Mouse (Mus musculus) lung, postnatal 25 days (tissue): ENCODE results near the gene Ckmt1.
A peak's percentile ranks its signal among the peaks of the same experiment; 100 is the strongest.
"Not testable (repeated sequence)": the region's sequence is repeated elsewhere in the genome, so short reads cannot be mapped to it uniquely, and the experiment has no call there.

Source experiments
- DNase-seq: peaks from one replicate; pipeline ENCODE4 v3.0.0; 2022; ENCODE audit warnings: low spot score

Ckmt1 gene

DNA sequence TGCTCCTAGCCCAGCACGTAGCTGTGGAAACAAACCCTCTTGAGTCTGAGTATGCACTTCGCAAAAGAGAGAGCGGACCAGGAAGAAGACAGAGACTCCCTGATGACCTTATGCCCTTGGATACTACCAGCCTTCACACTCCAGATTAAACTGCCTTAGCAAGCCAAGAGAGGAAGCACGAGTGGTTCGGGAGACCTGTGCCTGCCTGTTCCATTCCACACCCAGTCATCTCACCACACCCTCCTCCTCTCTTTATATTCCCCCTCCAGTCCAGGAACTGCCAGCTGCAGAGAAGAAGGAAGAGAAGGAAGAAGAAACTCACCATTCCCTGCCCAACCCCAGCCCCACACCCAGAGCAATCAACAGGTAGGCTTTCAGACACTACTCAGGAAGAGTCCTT is at the start of gene Ckmt1:
Gene Ckmt1 (plus strand): TSS at position 221 of the 400 bp plus-strand sequence.
- DNase-seq: peak; percentile 14

DNA sequence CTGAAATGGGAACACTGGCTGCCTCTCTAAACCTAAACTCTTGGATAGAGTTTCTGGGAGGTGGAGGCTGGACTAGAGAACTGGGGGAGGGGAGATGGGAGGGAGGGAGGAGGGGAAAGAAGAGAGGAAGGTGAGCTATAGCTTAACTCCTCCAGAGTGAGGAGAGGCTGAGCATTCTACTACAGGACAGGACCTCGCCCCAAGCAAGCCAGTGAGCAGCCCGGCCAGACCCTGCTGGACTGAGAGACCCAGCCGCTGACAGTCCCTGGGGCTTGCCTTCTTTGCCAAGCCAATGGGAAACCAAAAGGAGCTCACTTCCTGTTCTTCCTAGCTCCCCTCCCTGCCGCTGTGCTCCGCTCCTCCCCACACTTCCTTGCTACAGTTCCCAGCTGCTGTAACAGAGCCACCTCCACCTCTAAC is 48.5 kb upstream of the Ckmt1 start:
- peak; percentile 34 for DNase-seq

DNA sequence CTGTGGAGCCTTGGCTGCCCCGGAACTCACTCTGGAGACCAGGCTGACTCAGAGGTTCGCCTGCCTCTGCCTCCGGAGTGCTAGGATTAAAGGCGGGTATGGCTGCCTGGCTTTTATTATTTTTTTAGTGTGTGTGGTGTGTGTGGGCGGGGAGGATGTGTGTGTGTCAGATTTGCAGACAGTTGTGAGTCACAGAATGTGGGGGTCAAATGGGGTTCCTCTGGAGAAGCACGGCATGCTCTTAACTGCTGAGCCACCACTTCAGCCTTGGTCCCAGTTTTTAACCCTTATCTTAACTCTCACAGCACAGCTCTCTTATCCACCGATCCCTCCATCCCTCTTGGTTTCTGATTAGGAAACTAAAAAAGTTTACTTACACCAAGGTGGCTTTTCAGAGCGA is 41.2 kb upstream of the Ckmt1 start:
- no peak for DNase-seq

DNA sequence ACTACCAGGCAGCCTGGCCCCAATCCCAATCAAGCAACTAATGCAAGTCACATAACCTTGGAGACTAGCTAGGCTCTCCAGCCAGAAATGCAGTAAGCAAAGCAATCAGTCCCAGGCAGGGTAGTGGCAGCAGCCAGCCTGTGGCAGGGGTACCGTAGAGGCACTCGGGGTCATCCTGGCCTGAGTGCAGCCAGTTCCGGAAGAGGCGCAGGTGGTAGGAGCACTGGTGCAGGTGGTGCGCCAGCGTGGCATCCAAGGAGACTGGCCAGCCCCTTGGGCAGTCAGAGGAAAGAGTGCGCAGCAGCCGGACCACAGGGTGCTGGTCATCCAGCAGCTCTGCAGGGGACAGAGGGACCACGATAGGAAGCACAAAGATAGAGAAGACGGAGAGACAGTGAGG is 34.5 kb upstream of the Ckmt1 start:
- DNase-seq: no peak

DNA sequence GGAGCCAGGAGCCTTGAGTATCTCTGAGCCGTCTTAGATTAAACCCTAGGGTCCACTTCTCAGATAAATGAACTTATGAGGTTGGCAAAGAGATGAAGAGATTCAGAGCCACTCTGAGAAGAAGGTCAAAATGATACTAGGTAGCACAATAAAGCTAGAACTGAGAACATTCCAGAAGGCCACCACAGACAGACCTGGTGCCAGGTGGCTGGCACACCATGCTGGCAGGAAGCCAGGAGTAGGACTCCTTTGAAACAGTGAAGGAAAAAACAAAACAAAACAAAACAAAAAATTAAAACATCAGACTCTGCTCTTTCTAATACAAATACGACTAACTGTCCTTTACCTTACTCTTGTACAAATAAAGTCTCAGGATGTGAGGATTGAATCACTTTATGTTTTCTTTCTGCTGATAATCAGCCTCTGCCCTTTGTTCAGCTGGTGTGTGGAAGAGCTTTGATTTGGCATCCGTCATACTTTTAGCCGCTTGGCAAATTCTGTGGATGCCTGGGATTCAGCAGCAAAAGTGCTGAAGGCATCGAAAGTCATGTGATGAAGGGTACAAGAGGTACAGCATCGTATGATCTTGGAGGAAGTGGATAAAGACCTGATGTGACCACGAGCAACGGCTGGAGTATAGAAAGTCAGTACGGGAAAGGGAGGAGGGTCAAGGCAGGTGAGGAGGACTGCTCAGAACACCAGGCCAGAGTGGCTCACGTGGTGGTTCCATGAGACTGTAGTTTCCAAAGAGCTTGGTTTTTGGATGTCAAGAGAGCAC is 33.6 kb upstream of the Ckmt1 start:
- DNase-seq: no peak

DNA sequence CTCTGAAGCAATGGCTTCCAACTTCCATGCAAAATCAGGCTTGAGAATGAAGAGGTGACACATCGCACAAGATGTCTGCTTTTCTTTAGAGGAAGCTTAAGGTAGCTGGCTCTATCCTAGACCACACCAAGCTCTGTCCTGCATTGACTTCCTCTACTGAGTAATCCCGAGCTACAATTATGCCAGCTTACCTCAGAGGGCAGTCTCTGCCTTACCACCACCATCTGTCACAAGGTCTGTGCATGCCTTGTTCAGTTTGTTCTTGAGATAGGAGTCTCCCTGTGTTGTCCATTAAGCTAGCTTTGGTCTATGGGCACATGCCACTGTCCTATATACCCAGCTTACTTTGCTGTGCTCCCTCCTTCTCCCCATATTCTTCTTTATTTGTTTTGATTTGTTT is 28.0 kb upstream of the Ckmt1 start:
- no peak for DNase-seq

DNA sequence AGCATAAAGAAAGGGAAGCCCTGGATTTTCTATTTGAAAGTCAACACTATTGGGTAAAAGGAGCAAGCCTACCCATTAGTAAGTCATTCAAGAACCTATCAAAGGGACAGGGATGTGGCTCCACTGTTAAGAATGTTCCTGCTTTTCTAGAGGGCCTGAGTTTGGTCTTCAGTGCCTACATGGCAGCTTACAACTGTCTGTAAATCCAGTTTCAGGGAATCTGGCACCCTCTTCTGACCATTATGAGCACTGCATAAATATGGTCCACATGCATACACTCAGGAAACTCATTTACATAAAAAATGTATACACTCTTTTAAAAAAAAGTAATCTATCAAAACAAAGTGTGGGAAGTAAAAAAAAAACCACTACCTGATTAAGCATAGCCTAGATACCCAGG is 18.5 kb upstream of the Ckmt1 start:
- DNase-seq: no peak

DNA sequence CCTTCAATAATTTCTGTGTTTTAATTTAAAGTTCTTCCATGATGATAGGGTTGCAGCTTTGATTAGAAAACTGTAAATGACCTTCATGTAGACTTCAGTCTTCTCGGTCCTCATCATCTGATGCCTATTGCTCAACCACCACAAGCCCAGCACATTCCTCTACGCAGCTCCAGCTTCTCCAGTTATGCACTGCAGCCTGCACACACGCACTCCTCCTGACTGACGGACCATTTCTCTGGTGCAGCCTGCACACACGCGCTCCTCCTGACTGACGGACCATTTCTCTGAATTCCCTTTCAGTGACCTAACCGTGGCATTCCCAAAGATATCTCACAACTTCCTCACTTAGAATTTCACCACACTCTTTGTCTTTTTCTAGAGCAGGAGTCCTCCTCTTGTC is 4.4 kb upstream of the Ckmt1 start:
- DNase-seq: no peak

DNA sequence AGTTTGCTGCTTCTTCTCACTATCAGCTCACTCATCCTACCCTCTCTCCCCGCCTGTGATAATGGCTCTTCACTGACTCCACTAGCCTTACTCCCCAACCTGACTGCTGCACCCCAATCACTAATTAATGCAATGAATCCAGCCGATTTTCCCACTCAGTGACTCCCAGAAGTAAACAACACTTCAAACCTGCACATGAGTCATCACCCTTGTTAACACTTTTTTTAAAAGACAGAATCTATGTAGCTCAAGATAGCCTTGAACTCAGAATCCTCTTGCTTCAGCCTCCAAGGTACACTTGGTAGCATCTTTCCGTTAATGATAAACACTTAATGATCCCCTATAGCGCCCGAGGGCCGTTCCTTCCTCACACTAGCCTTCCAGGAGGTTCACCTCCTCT is 3.1 kb upstream of the Ckmt1 start:
- no peak for DNase-seq

DNA sequence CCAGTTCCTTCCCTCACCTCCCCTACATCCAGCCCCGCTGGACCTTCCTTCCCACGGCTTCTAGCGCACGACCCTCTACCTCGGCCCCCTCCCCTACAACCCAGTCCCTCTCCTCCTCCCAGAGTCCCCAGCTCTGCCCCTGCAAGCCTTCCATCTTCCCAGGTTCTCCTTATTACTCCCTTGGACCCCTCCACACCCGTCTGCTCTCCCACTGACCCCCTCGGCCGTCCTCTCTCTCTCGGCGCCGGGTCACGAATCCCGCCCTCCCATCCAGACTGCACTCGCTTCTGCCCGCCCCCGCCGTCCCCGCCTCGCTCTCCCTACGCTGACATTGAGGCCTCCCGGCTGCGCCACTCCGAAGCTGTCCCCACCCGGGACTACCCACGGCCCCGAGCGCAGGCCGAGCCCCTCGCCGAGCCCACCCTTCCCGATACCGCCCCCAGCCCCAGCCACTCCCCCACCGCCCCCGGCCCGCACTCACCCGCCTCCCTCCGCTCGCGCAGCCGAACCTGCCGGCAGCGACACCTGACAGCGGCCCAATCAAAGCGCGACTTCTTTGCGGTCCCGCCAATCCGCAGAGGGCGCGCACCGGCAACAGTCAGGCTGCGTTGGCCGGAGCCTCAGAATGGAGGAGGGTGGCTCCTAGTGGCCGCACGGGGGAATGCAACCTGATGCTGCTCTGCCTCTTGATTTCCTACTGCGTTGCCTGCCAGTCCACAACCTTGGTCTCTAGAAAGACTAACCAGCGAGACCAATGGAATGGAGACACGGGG is 2.5 kb upstream of the Ckmt1 start, which contains the start of gene Ppip5k1:
Gene Ppip5k1 (minus strand): TSS at position 577 of the 773 bp plus-strand sequence.
- DNase-seq: peak; percentile 97

DNA sequence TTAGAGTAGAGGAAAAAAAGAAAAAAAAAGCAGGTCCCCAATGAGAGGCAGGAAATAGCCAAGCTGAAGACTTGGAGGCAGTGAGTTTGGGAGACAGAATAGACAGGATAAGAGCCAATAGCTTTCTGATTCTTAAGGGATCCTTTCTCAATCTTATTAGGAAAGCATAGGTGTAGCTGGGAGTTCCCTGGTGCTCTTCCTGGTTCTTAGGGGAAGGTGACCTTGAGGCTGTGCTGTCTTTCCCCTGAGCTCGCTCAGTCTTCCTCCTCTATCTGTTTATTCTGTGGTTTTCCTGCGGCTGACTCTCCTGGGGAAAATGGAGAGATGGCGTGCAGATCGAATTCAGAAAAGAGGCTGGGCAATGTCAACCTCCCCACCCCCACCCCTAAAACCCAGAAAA is 447 bp downstream of the Ckmt1 start:
- no peak for DNase-seq

DNA sequence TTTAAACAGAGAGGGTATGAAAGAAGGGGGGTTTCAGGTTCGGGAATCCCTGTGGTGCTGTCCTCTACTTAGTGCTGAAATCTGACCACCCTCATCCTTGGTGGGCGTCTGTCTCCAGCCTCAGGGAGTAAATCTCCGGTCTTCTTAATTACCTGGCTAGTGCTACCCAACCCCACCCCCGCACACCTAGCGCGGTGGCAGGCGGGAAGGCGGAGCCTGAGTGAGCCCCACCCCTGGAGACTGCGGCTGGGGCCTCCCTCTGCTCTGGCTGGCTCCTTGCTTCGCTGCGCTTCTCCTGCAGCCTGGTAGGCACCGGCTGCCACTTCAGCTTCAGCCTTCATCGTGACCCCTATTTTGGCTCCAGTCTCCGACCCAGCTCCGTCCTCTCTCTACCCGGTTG is 867 bp downstream of the Ckmt1 start:
- DNase-seq: peak; percentile 71

DNA sequence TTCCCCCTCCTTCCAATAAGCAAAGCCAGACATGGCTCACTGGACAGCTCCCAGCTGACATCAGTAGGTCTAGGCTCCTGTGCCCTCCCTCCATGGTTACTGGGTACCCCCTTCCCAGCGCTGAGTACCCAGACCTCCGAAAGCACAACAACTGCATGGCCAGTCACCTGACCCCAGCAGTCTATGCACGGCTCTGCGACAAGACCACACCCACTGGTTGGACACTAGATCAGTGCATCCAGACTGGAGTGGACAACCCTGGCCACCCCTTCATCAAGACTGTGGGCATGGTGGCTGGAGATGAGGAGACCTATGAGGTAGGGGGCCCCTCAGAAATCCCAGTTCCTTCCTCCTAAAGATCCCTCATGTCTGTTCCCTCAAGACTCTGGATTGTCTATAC is 1.9 kb downstream of the Ckmt1 start:
- no peak for DNase-seq

DNA sequence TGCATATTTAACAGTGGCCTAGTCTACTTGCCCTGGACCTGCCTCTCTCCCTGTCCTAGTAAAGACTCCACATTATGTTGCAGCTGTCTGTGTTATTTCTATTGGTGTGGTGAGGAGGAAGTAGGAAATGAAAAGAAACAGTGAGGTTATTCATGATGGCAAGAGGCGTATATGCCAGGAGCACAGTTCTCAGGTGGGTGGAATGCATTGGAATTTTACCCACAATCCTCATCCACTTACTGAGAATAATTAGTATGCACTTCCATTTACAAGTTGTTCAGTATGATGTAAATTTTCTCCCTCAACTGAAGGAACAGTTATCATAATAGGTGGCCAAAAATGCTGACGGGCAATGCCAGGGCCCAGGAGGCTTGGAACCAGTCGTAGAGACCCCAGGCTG is 6.1 kb downstream of the Ckmt1 start:
- DNase-seq: no peak

DNA sequence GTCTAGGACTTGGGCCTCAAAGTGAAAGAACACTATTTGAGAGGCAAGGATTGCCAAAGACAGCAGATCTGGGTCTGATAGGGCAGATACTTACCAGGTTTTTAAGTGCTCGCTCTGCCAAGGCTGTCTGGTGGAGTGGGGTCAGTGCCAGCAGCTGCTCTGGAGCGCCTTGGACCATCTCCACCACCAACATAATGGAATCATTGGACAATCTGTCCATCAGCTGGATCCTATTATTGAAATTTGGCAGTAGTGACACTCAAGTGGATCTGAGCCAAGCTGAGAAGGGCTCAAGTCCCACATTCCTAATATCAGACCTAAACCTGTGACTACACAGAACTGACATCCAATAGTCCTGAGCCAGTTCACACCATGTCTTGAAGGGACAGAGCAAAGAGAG is 11.3 kb downstream of the Ckmt1 start:
- no peak for DNase-seq

DNA sequence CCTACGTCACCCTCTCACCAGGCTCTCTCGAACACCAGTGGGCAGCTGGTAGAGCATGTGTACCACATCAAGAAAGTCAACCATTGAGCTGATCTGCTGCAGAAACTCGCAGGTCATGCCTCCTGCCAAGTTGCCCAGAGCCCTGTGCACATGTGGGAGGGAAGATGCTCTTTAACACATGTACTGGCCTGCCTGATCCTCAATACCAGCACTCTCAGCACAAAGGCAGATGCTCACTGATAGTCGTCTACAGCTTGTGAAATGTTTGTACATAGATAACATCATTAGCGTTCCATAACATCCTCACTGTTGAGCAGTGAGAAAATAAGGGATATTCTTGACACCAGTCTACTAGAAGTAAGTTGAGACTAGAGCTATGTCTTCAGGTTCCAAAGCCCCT is 13.4 kb downstream of the Ckmt1 start:
- DNase-seq: no peak

DNA sequence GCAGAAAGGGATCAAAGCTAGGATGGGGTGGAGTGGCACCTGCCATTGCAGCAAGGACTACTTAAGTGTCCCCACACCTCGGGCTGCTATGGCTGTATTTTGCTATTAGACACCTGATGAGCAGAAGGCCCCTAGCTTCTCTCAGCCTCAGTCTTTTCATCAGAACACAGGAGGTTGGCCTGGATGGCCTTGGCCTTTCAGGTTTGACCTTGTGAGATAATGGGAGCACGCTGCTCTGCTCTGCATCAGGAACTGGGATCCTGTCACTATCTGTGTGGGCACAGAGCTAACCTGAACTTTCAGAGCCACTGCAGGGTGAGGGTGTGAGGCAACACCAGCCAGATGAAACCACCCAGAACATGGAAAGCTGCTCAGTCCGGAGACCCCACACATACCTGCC is 14.8 kb downstream of the Ckmt1 start:
- DNase-seq: no peak

DNA sequence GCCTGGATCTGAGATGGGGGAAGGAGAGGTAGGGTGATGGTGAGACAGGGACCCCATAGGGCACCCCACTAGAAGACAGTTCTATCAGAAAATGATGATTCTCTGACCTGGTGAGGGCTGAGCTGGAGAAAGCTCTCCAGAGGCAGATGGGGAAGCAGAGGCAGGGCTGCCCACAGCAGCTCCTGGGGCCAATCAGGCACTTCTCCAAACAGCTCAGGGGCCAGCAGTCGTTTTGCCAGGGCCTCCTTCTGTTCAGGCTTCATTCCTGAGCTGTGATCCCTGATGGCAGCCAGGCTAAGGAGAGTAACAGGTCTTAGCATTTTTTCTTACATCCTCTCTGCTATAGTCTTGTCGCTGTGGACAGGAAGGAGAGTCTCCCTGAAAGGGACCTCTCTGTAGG is 17.3 kb downstream of the Ckmt1 start:
- DNase-seq: no peak

DNA sequence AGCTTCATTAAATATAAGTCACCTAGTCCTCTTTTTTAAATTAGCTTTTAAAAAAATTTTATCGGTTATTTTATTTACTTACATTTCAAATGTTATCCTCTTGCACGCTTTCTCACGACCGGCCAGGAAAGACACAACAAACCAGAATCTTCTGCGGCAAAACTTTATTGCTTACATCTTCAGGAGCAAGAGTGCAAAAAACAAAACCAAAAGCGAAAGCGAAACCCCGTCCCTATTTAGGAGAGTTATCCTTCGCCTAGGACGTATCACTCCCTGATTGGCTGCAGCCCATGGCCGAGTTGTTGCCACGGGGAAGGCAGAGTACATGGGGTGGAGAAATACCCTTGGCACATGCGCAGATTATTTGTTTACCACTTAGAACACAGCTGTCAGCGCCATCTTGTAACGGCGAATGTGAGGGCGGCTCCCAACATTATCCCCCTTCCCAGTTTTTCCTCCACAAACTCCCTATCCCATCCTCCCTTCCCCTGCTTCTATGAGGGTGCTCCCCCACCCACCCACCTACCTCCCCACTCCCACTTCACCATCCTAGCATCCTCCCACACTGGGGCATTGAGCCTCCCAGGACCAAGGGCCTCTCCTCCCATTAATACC is 29.6 kb downstream of the Ckmt1 start, which contains the start of gene Strc:
Gene Strc (minus strand): TSS at position 208 of the 615 bp plus-strand sequence.
- not testable (repeated sequence) for DNase-seq

DNA sequence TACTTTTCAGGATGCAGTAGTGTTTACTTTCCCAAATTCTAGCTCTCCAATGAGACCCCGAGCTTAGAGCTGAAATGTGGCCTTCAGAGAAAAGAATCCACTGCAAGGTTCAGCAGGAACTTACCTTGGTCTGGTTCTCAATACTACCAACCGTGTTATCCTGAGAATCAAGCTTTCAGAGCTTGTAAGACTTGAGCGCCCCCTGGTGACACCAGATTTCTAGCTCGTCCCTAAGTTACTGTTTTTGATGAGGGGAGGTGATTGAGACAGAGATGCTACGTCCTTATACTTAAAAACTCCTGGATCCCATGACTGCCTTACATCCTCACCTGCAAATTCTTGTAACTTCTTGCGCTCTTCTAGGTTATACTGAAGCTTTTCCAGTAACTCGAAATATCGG is 39.1 kb downstream of the Ckmt1 start:
- DNase-seq: peak; percentile 63

DNA sequence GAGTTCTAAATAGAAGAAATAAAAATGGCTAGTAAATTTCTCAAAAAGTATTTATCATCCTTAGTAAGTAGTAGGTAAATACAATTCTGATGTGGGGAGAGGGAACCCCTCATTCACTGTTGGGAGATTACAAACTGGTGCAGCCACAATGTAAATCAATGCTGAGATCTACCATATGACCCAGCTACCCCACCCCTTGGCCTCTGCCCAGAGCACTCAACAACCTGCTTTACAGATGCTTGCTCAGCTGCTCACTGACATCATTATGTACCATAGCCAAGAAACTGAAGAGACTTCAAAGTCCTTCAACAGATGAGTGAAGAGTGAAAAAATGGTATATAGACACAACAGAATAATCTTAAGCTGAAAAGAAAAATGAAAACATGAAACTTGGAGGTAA is 45.8 kb downstream of the Ckmt1 start:
- no peak for DNase-seq

DNA sequence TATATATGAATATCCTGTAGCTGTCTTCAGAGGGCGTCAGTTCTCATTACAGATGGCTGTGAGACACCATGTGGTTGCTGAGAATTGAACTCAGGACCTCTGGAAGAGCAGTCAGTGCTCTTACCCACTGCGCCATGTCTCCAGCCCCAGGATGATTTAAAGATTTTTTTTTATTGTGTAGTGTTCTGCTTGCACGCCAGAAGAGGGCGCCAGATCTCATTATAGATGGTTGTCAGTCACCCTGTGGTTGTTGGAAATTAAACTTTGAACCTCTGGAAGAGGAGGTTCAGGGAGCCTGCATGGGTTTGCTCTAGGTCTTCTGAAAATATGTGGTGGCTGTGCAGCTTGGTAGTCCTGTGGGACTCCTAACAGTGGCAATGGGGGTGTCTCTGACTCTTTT is 50.6 kb downstream of the Ckmt1 start:
- peak; percentile 50 for DNase-seq

DNA sequence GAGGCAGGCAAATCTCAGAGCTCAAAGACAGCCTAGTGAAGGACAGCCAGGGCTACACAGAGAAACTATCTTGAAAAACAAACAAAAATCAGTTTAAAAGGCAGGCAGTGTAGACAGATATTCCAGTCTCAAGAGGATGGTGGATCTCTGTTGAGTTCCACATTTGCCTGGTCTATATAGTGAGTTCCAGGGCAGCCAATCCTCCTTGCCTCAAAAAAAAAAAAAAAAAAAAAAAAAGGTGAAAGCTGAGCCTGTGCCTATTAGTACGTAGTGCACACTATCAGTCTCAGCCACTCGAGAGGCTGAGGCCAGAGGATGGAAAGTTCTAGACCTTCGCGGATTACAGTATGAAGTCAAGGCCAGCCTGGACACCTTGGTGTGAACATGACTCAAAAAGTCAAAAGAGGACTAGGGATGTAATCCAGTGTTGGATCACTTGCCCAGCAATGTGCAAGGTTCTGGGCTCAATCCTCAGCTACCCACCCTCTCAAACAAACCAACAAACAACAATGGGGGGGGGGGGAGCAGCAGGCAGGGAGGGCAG is 55.4 kb downstream of the Ckmt1 start:
- DNase-seq: peak; percentile 22
